Mouse (Mus musculus) heart, postnatal 0 days (tissue): ENCODE data around the gene Atg7. TPM values are rescaled to one million over a fixed set of nuclear protein-coding genes. Genes with fewer than 3 reads are reported as not detected.

Source experiments
- ATAC-seq: fragments of 200-750 bp; cut with Nextera tagmentation; 2 replicates; pipeline ENCODE4 v1.8.0; 2017; ENCODE audit warnings: low read depth, moderate number of reproducible peaks, moderate library complexity; ENCODE audit not compliant: insufficient read depth
- DNase-seq: peaks from one replicate; pipeline ENCODE4 v3.0.0-alpha.2; 2016; ENCODE audit warnings: low spot score
- H3K27ac ChIP-seq: fragments of 300-500 bp; sonication (generic); 2 replicates; pipeline ENCODE4 v1.5.1; 2014; ENCODE audit warnings: low read depth, mild to moderate bottlenecking
- H3K27me3 ChIP-seq: fragments of 300-500 bp; sonication (generic); 2 replicates; pipeline ENCODE4 v1.6.1; 2014; ENCODE audit warnings: low read length, mixed read lengths; ENCODE audit not compliant: control insufficient read depth, insufficient read depth
- H3K36me3 ChIP-seq: fragments of 300-500 bp; sonication (generic); replicated peaks from 2 replicates; pipeline ENCODE4 v1.6.1; 2014; ENCODE audit warnings: low read length, mixed read lengths; ENCODE audit not compliant: control insufficient read depth, insufficient read depth
- H3K4me1 ChIP-seq: fragments of 300-500 bp; sonication (generic); 2 replicates; pipeline ENCODE4 v1.6.1; 2014; ENCODE audit warnings: antibody characterized with exemption; ENCODE audit not compliant: control insufficient read depth, insufficient read depth
- H3K4me2 ChIP-seq: fragments of 300-500 bp; sonication (generic); 2 replicates; pipeline ENCODE4 v1.6.1; 2014; ENCODE audit warnings: low read depth, mild to moderate bottlenecking, low read length, moderate library complexity
- H3K4me3 ChIP-seq: fragments of 300-500 bp; sonication (generic); 2 replicates; pipeline ENCODE4 v1.5.1; 2014; ENCODE audit warnings: low read depth, low read length
- H3K9ac ChIP-seq: fragments of 300-500 bp; sonication (generic); replicated peaks from 2 replicates; pipeline ENCODE4 v1.6.1; 2014; ENCODE audit warnings: low read depth, low read length, mixed read lengths
- H3K9me3 ChIP-seq: fragments of 300-500 bp; sonication (generic); replicated peaks from 2 replicates; pipeline ENCODE4 v1.6.1; 2016; ENCODE audit warnings: low read length; ENCODE audit not compliant: control insufficient read depth
- CTCF ChIP-seq: IDR thresholded peaks from 2 replicates; pipeline ENCODE4 v1.5.1; 2016; ENCODE audit warnings: antibody characterized with exemption, control low read depth, low read depth
- EP300 ChIP-seq: IDR thresholded peaks from 2 replicates; pipeline ENCODE4 v1.6.1; 2016; ENCODE audit warnings: antibody characterized with exemption, low read depth
- WGBS: fragments of 180-500 bp; shearing (Covaris S2); extraction: QIAGEN DNeasy Blood & Tissue Kit; methylation state at CpG from one replicate; pipeline ENCODE4 v1.1.7; 2014; 5-methylcytosine and 5-hydroxymethylcytosine counted together
- polyA plus RNA-seq: library from polyadenylated mRNA; unstranded; fragments of >200 nt; fragmentation: Nextera tagmentation; extraction: Ambion mirVana; gene quantifications from 2 replicates; pipeline ENCODE4 v1.2.1, GENCODE M21; 2015
- total RNA-seq: library from RNA; depleted of rRNA; stranded (reverse); fragments of >200 nt; gene quantifications from 2 replicates; pipeline ENCODE4 v1.2.3, GENCODE M21; 2014; ENCODE audit warnings: low replicate concordance

Atg7 gene
- total and polyA plus RNA-seq, 2 experiments from 2014 or later, result 13.8 to 14.8 TPM

GRCm38 (mm10) chr6:114700704-114701103 lies 57.8 kb downstream of the Atg7 start:
- DNase-seq, result no peak
- Histone ChIP-seq H3K27ac (no peak overlapping the region), H3K9me3 (no peaks in the 10 kb centered on the region), H3K27me3 (no peaks in the 10 kb centered on the region), H3K9ac (no peak overlapping the region), H3K4me3 (no peak overlapping the region), H3K4me2 (no peak overlapping the region), H3K36me3 (0 out of 2 replicates have a peak, but pooled peaks cover 6% of the 10 kb centered on the region), H3K4me1 (no peaks in the 10 kb centered on the region)
- WGBS, result 84% methylated on average over 3 of the region's 3 CpGs
- no peak for ATAC-seq
- TF ChIP-seq EP300, result no peak
- TF ChIP-seq CTCF, result peak; percentile 6; the same call in 1 of the 2 replicates

DNA sequence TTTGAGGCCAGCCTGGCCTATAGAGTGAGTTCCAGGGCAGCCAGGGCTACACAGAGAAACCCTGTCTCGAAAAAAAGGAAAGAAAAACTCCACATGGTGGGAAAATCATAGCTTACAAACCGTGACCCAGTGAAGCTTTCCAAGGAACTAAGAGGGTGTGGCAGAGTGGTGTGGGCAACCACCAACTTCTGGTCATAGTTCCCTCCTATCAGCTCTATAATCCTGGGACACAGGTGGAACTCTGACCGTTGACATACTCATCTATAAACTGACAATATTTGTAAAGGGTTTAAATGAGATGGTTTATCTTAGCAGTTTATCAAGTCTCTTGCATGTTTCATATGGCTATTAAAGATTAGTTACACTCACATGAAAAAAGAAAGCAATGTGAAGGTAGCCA lies 64.1 kb downstream of the Atg7 start:
- no peak overlapping the region for H3K9ac ChIP-seq
- no peak overlapping the region for H3K4me3 ChIP-seq
- no peak for ATAC-seq
- no peak overlapping the region for H3K4me2 ChIP-seq
- H3K9me3 ChIP-seq, result no peaks in the 10 kb centered on the region
- no peak overlapping the region for H3K27ac ChIP-seq
- H3K4me1 ChIP-seq, result no peaks in the 10 kb centered on the region
- no peak for TF ChIP-seq EP300
- no peak for TF ChIP-seq CTCF
- H3K36me3 ChIP-seq, result 0 out of 2 replicates have a peak, but pooled peaks cover 7% of the 10 kb centered on the region
- no peak for DNase-seq
- WGBS, result 84% methylated on average over 3 of the region's 3 CpGs
- H3K27me3 ChIP-seq, result no peaks in the 10 kb centered on the region

DNA sequence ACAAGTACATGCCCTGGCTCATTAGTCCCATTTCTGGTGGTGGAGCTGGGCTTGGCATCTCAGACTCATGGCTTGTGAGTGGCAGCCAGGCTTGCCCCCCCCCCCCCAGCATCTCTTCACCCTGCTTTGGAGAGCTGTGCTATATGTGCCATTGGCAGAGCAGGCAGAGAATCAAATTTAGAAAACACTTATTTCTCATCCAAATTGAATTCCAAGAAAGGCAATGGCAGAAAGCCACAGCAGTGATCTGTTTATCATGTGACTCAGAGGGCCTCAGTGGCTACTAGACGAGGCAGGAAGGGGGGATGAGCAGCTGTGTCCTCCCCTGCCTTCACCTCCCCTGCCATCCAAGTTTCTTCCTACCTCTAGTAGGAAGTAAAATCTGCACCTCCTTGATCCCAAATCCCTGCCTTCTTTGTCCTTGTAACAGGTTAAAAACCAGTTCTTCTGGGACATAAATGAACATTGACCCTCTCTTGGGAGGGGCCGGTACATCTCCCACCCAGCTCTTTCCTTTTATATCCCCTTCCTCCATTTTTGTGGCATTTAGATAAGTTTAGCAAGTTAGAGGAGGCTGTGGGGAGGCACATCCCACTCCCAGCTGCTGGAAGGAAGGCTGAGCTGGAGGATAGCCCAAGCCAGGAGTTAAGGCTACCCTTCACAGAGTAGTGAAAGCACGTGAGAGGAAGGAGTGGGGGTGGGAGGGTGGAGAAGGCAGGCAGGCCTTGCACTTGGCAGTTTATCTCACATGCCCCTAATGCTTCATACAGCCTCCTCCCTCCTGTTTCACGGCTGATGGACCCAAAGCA lies 69.5 kb downstream of the Atg7 start:
- H3K27me3 ChIP-seq, result no peaks in the 10 kb centered on the region
- H3K4me1 ChIP-seq, result peaks cover 25% of the 10 kb centered on the region
- DNase-seq, result no peak
- ATAC-seq, result no peak
- no peak overlapping the region for H3K9ac ChIP-seq
- H3K27ac ChIP-seq, result no peak overlapping the region
- no peaks in the 10 kb centered on the region for H3K9me3 ChIP-seq
- H3K4me3 ChIP-seq, result no peak overlapping the region
- TF ChIP-seq EP300 (no peak), CTCF (no peak)
- 46% methylated on average over 4 of the region's 4 CpGs for WGBS
- no peak overlapping the region for H3K4me2 ChIP-seq
- no peaks in the 10 kb centered on the region for H3K36me3 ChIP-seq

DNA sequence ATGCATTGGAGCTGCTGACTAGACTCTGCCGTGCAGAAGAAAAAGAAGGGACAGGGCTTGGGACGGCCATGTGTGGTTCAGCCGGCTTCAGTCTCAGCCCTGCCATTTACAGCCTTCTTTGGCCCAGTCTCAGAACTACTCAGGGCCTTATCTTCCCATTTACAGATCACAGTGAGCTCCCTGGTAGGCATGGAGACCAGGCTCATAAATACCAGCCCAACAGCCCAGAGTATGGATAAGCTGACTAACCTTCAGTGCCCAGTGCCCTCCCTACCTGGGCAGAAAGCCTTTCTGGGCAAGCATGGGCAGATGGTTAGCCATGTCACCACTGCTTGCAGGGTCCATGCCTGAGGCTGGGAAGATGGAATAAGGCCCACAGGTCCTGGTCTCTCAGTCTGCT lies 70.6 kb downstream of the Atg7 start:
- H3K36me3 ChIP-seq, result no peaks in the 10 kb centered on the region
- no peaks in the 10 kb centered on the region for H3K27me3 ChIP-seq
- DNase-seq, result no peak
- WGBS, result 42% methylated on average over 3 of the region's 3 CpGs
- no peak overlapping the region for H3K27ac ChIP-seq
- no peak overlapping the region for H3K4me2 ChIP-seq
- no peak for ATAC-seq
- no peaks in the 10 kb centered on the region for H3K9me3 ChIP-seq
- TF ChIP-seq CTCF, result no peak
- TF ChIP-seq EP300, result no peak
- H3K4me3 ChIP-seq, result no peak overlapping the region
- no peak overlapping the region for H3K9ac ChIP-seq
- peaks cover 25% of the 10 kb centered on the region for H3K4me1 ChIP-seq

GRCm38 (mm10) chr6:114714654-114715053 lies 71.8 kb downstream of the Atg7 start:
- H3K4me3 ChIP-seq, result no peak overlapping the region
- no peak overlapping the region for H3K4me2 ChIP-seq
- peaks cover 25% of the 10 kb centered on the region for H3K4me1 ChIP-seq
- no peak; the same call in 1 of the 2 replicates for ATAC-seq
- H3K9ac ChIP-seq, result no peak overlapping the region
- no peaks in the 10 kb centered on the region for H3K27me3 ChIP-seq
- TF ChIP-seq EP300, result no peak
- WGBS, result 30% methylated on average over 5 of the region's 5 CpGs
- H3K36me3 ChIP-seq, result no peaks in the 10 kb centered on the region
- no peak for DNase-seq
- H3K27ac ChIP-seq, result no peak overlapping the region
- H3K9me3 ChIP-seq, result no peaks in the 10 kb centered on the region
